Mouse (Mus musculus): ENCODE measurements at regions not wholly inside any gene's neighbourhood (a gene's known extent, or its start where the extent isn't known, plus 50 kb on each side); places are given as distances from the start of the nearest gene placed in this dataset.

GRCm38 (mm10) chr14:76271190-76271589 is 143.6 kb upstream of the Tsc22d1 start:
- ATAC-seq (replicated peaks; ENCODE audit: insufficient number of reproducible peaks, low FRiP score, low TSS enrichment, low read depth) (no peak), DNase-seq (ENCODE audit: low spot score) (no peak)
- Histone ChIP-seq H3K4me2 (ENCODE audit: low read depth, low read length) (no peak overlapping the region), H3K9me3 (replicated peaks; ENCODE audit: control insufficient read depth, low read length) (no peaks in the 10 kb centered on the region), H3K4me3 (ENCODE audit: low read depth, low read length) (no peak overlapping the region), H3K27ac (replicated peaks; ENCODE audit: low read depth, low read length) (no peak overlapping the region), H3K36me3 (replicated peaks; ENCODE audit: control insufficient read depth, insufficient read depth, low read depth, low read length) (no peaks in the 10 kb centered on the region), H3K4me1 (ENCODE audit: control insufficient read depth, insufficient read depth, low read length) (no peaks in the 10 kb centered on the region), H3K27me3 (ENCODE audit: control insufficient read depth, insufficient read depth, low read length) (no peaks in the 10 kb centered on the region), H3K9ac (replicated peaks; ENCODE audit: low read length) (no peak overlapping the region)
- WGBS = 85% methylated on average over 11 of the region's 11 CpGs

GRCm38 (mm10) chr14:76272840-76273239 is 141.9 kb upstream of the Tsc22d1 start:
- ATAC-seq (replicated peaks; ENCODE audit: insufficient number of reproducible peaks, low FRiP score, low TSS enrichment, low read depth) (no peak), DNase-seq (ENCODE audit: low spot score) (no peak)
- Histone ChIP-seq H3K9ac (replicated peaks; ENCODE audit: low read length) (no peak overlapping the region), H3K4me2 (ENCODE audit: low read depth, low read length) (no peak overlapping the region), H3K36me3 (replicated peaks; ENCODE audit: control insufficient read depth, insufficient read depth, low read depth, low read length) (no peaks in the 10 kb centered on the region), H3K27me3 (ENCODE audit: control insufficient read depth, insufficient read depth, low read length) (no peaks in the 10 kb centered on the region), H3K9me3 (replicated peaks; ENCODE audit: control insufficient read depth, low read length) (no peaks in the 10 kb centered on the region), H3K4me1 (ENCODE audit: control insufficient read depth, insufficient read depth, low read length) (no peaks in the 10 kb centered on the region), H3K4me3 (ENCODE audit: low read depth, low read length) (no peak overlapping the region), H3K27ac (replicated peaks; ENCODE audit: low read depth, low read length) (no peak overlapping the region)
- 66% methylated on average over 4 of the region's 4 CpGs for WGBS

GRCm38 (mm10) chr14:76276655-76277054 is 138.1 kb upstream of the Tsc22d1 start:
- H3K4me2 ChIP-seq (ENCODE audit: low read depth, low read length) = no peak overlapping the region
- H3K4me1 ChIP-seq (ENCODE audit: control insufficient read depth, insufficient read depth, low read length) = no peaks in the 10 kb centered on the region
- no peak overlapping the region for H3K9ac ChIP-seq (replicated peaks; ENCODE audit: low read length)
- ATAC-seq (replicated peaks; ENCODE audit: insufficient number of reproducible peaks, low FRiP score, low TSS enrichment, low read depth) = no peak
- no peak overlapping the region for H3K4me3 ChIP-seq (ENCODE audit: low read depth, low read length)
- H3K27me3 ChIP-seq (ENCODE audit: control insufficient read depth, insufficient read depth, low read length) = no peaks in the 10 kb centered on the region
- 82% methylated on average over 9 of the region's 9 CpGs for WGBS
- DNase-seq (ENCODE audit: low spot score) = no peak
- H3K27ac ChIP-seq (replicated peaks; ENCODE audit: low read depth, low read length) = no peak overlapping the region
- no peaks in the 10 kb centered on the region for H3K9me3 ChIP-seq (replicated peaks; ENCODE audit: control insufficient read depth, low read length)
- no peaks in the 10 kb centered on the region for H3K36me3 ChIP-seq (replicated peaks; ENCODE audit: control insufficient read depth, insufficient read depth, low read depth, low read length)

- 89% methylated on average over 17 of the region's 17 CpGs for WGBS
- Histone ChIP-seq H3K9me3 (replicated peaks; ENCODE audit: control insufficient read depth, low read length) (no peaks in the 10 kb centered on the region), H3K27me3 (ENCODE audit: control insufficient read depth, insufficient read depth, low read length) (no peaks in the 10 kb centered on the region), H3K4me2 (ENCODE audit: low read depth, low read length) (no peak overlapping the region), H3K9ac (replicated peaks; ENCODE audit: low read length) (no peak overlapping the region), H3K4me3 (ENCODE audit: low read depth, low read length) (no peak overlapping the region), H3K4me1 (ENCODE audit: control insufficient read depth, insufficient read depth, low read length) (no peaks in the 10 kb centered on the region), H3K27ac (replicated peaks; ENCODE audit: low read depth, low read length) (no peak overlapping the region), H3K36me3 (replicated peaks; ENCODE audit: control insufficient read depth, insufficient read depth, low read depth, low read length) (no peaks in the 10 kb centered on the region)
- ATAC-seq (replicated peaks; ENCODE audit: insufficient number of reproducible peaks, low FRiP score, low TSS enrichment, low read depth) (no peak), DNase-seq (ENCODE audit: low spot score) (no peak)
Measured at GRCm38 (mm10) chr14:76278751-76279450, 135.9 kb upstream of the Tsc22d1 start.

- H3K4me3 ChIP-seq (ENCODE audit: low read depth, low read length) = no peak overlapping the region
- 81% methylated on average over 19 of the region's 19 CpGs for WGBS
- no peaks in the 10 kb centered on the region for H3K9me3 ChIP-seq (replicated peaks; ENCODE audit: control insufficient read depth, low read length)
- no peaks in the 10 kb centered on the region for H3K36me3 ChIP-seq (replicated peaks; ENCODE audit: control insufficient read depth, insufficient read depth, low read depth, low read length)
- ATAC-seq (replicated peaks; ENCODE audit: insufficient number of reproducible peaks, low FRiP score, low TSS enrichment, low read depth) (no peak), DNase-seq (ENCODE audit: low spot score) (no peak)
- H3K9ac ChIP-seq (replicated peaks; ENCODE audit: low read length) = no peak overlapping the region
- H3K27ac ChIP-seq (replicated peaks; ENCODE audit: low read depth, low read length) = no peak overlapping the region
- H3K4me1 ChIP-seq (ENCODE audit: control insufficient read depth, insufficient read depth, low read length) = no peaks in the 10 kb centered on the region
- no peaks in the 10 kb centered on the region for H3K27me3 ChIP-seq (ENCODE audit: control insufficient read depth, insufficient read depth, low read length)
- no peak overlapping the region for H3K4me2 ChIP-seq (ENCODE audit: low read depth, low read length)
Measured at GRCm38 (mm10) chr14:76279561-76279960, 135.2 kb upstream of the Tsc22d1 start.

GRCm38 (mm10) chr14:76281867-76282266 is 132.9 kb upstream of the Tsc22d1 start:
- ATAC-seq (replicated peaks; ENCODE audit: insufficient number of reproducible peaks, low FRiP score, low TSS enrichment, low read depth) (peak; percentile 75), DNase-seq (ENCODE audit: low spot score) (peak; percentile 53)
- H3K36me3 ChIP-seq (replicated peaks; ENCODE audit: control insufficient read depth, insufficient read depth, low read depth, low read length) = no peaks in the 10 kb centered on the region
- no peaks in the 10 kb centered on the region for H3K4me1 ChIP-seq (ENCODE audit: control insufficient read depth, insufficient read depth, low read length)
- WGBS = 24% methylated on average over 5 of the region's 5 CpGs
- no peaks in the 10 kb centered on the region for H3K9me3 ChIP-seq (replicated peaks; ENCODE audit: control insufficient read depth, low read length)
- H3K4me2 ChIP-seq (ENCODE audit: low read depth, low read length) = no peak overlapping the region
- H3K9ac ChIP-seq (replicated peaks; ENCODE audit: low read length) = no peak overlapping the region
- H3K27ac ChIP-seq (replicated peaks; ENCODE audit: low read depth, low read length) = 0 out of 2 replicates have a peak overlapping the region, but pooled peaks have one; percentile 22
- H3K4me3 ChIP-seq (ENCODE audit: low read depth, low read length) = no peak overlapping the region
- H3K27me3 ChIP-seq (ENCODE audit: control insufficient read depth, insufficient read depth, low read length) = no peaks in the 10 kb centered on the region

GRCm38 (mm10) chr14:76287768-76288167 is 127.0 kb upstream of the Tsc22d1 start:
- ATAC-seq (replicated peaks; ENCODE audit: insufficient number of reproducible peaks, low FRiP score, low TSS enrichment, low read depth) = no peak
- Histone ChIP-seq H3K27ac (replicated peaks; ENCODE audit: low read depth, low read length) (no peak overlapping the region), H3K4me2 (ENCODE audit: low read depth, low read length) (no peak overlapping the region), H3K9ac (replicated peaks; ENCODE audit: low read length) (no peak overlapping the region), H3K4me1 (ENCODE audit: control insufficient read depth, insufficient read depth, low read length) (no peaks in the 10 kb centered on the region; the same call in 1 of the 2 replicates), H3K27me3 (ENCODE audit: control insufficient read depth, insufficient read depth, low read length) (no peaks in the 10 kb centered on the region), H3K4me3 (ENCODE audit: low read depth, low read length) (no peak overlapping the region), H3K9me3 (replicated peaks; ENCODE audit: control insufficient read depth, low read length) (no peaks in the 10 kb centered on the region), H3K36me3 (replicated peaks; ENCODE audit: control insufficient read depth, insufficient read depth, low read depth, low read length) (no peaks in the 10 kb centered on the region)
- DNase-seq (ENCODE audit: low spot score) = no peak
- 88% methylated on average over 8 of the region's 8 CpGs for WGBS

GRCm38 (mm10) chr14:76290401-76291018 is 124.3 kb upstream of the Tsc22d1 start:
- no peak overlapping the region for H3K27ac ChIP-seq (replicated peaks; ENCODE audit: low read depth, low read length)
- no peak overlapping the region for H3K4me2 ChIP-seq (ENCODE audit: low read depth, low read length)
- H3K9ac ChIP-seq (replicated peaks; ENCODE audit: low read length) = no peak overlapping the region
- no peak overlapping the region for H3K4me3 ChIP-seq (ENCODE audit: low read depth, low read length)
- WGBS = 59% methylated on average over 9 of the region's 9 CpGs
- no peaks in the 10 kb centered on the region; the same call in 1 of the 2 replicates for H3K4me1 ChIP-seq (ENCODE audit: control insufficient read depth, insufficient read depth, low read length)
- H3K9me3 ChIP-seq (replicated peaks; ENCODE audit: control insufficient read depth, low read length) = no peaks in the 10 kb centered on the region
- no peaks in the 10 kb centered on the region for H3K27me3 ChIP-seq (ENCODE audit: control insufficient read depth, insufficient read depth, low read length)
- no peaks in the 10 kb centered on the region for H3K36me3 ChIP-seq (replicated peaks; ENCODE audit: control insufficient read depth, insufficient read depth, low read depth, low read length)
- no peak for ATAC-seq (replicated peaks; ENCODE audit: insufficient number of reproducible peaks, low FRiP score, low TSS enrichment, low read depth)
- DNase-seq (ENCODE audit: low spot score) = peak; percentile 48

All from embryonic facial prominence, embryonic 11.5 days (tissue).